Mouse (Mus musculus) 416B (cell line): ENCODE data around the gene Platr17.
"Not testable (repeated sequence)": the region's sequence is repeated elsewhere in the genome, so short reads cannot be mapped to it uniquely, and the experiment has no call there.

Experiments used
- DNase-seq: peaks from one replicate; pipeline ENCODE4 v3.0.0; 2011; ENCODE audit warnings: low read depth

Gene Platr17

DNA sequence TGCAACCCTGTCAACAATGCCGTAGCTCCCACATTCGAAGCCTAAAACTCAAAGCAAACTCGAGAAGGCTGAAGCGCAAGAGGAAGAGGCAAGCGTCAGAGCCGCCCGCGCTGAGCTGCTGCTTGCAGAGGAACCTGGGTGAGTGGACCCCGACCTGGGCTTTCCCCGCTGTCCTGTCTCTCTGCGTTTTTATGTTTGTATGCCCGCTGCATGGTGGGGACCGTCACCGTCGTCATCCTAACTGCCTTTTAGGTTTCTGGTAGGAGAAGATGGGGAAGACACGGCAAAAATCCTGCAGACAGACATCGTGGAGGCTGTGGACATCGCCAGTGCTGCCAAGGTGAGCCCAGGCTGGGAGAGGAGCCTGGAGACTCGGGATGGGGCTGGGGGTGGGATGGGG lies 36.4 kb downstream of the Platr17 start:
- DNase-seq, result no peak

DNA sequence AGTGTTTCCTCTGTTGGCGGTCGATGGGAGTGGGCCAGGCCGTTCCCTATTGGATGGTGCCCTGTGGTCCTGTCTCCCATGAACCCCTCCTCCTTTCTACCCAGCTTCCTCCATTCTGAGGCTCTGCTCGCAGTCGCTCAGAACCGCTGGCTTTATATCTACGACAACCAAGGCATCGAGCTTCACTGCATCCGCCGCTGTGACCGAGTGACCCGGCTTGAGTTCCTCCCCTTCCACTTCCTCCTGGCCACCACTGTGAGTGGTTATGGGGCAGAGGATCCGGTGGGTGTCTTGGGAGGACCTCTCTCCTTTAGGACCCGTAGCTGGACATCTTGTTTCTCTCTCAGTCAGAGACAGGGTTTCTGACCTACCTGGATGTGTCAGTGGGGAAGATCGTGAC lies 38.5 kb downstream of the Platr17 start:
- no peak for DNase-seq

GRCm38 (mm10) chr17:33947430-33948089 lies 42.6 kb downstream of the Platr17 start:
- DNase-seq, result peak; percentile 71

DNA sequence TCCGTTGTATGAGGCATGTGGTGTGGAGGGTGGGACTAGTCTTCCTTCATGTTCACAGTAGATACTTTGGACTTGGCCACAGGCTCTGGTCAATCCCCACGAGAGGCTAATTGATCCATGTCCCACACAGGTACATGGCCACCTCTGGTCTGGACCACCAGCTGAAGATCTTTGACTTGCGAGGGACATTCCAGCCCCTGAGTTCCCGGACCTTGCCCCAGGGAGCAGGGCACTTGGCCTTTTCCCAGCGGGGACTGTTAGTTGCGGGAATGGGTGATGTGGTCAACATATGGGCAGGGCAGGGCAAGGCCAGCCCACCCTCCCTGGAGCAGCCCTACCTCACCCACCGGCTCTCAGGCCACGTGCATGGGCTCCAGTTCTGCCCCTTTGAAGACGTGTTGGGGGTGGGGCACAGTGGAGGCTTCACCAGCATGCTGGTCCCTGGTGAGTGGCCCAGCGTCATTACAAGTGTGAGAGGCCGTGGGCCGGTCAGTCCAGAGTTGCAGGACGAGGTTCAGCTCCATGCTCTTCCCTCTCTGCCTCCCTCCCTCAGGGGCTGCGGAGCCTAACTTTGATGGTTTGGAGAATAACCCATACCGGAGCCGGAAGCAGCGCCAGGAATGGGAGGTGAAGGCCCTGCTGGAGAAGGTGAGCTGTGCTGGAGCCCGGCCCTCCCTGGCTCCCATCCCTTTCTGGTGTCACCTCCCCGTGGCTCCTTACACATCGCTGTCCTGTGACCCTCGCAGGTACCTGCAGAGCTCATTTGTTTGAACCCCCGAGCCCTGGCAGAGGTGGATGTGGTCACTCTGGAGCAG lies 43.4 kb downstream of the Platr17 start:
- DNase-seq, result no peak

DNA sequence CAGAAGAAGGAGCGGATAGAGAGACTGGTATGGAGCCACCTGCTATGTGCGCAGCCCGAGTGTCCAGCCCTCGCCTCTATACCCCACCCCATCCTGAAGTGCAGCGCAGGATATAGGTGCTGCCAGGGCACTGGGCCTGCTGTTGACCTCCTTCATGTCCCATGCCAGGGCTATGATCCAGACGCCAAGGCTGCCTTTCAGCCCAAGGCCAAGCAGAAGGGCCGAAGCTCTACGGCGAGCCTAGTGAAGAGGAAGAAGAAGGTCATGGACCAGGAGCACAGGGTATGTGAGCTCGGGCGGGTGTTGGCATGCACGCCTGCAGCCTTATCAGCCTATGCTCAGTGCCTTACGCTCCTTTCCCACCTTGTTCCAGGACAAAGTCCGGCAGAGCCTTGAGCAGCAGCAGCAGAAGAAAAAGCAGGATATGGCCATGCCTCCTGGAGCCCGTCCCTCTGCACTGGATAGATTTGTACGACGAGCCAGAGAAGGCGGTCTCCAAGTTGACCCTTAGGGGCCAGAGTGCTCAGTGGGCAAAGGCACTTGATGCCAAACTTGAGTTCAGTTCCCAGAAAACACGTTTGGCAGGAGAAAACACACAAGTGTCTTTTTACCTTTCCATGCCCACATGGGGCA lies 44.1 kb downstream of the Platr17 start:
- DNase-seq, result no peak

GRCm38 (mm10) chr17:33950131-33950625 lies 45.2 kb downstream of the Platr17 start:
- no peak for DNase-seq

DNA sequence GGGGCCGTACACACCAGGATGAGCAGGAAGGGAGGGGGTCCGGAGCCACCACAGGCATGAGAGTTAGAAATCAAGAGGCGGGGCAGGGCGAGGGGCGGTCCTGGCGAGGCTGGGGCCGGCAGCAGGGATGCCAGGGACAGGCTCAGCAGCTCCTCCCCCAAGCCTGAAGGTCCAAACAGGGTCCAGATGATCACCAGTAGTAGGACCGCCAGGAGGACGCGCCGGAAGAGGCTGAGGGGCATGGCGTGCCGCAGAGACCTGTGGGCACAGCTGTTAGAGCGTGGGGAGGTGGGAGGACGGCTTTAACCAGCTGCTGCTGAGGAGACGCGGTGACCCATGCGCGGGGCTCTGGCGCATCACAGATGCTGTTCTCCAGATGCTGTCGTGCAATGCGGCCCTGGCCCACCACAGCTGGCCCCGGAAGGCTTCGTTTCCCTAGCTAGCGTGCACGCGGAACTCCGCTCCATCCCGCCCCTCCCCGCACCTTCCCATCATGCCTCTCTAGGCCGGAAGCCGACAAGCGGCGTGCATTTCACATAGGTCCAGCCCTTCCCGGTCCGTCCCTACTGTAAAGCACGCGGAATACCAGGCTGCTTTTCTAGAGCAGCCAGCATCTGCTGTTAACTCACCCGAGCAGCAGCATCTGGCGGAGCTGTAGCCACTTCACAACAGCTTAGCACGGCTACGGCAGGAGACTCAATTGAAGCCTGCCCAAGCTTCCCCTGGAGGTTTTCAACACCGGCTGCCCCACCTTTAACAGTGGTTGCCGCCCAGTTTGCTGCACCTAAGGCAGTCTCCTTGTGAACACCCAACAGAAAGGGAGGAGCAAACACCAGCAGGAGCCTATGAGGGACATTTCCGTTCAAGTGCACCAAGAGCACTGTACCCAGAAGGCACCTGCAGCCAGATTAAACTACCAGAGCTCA lies 46.3 kb downstream of the Platr17 start, which contains the start of gene B3galt4:
B3galt4 (minus strand) TSS at position 468 of the 926 bp plus-strand sequence.
- peak; percentile 50 for DNase-seq

DNA sequence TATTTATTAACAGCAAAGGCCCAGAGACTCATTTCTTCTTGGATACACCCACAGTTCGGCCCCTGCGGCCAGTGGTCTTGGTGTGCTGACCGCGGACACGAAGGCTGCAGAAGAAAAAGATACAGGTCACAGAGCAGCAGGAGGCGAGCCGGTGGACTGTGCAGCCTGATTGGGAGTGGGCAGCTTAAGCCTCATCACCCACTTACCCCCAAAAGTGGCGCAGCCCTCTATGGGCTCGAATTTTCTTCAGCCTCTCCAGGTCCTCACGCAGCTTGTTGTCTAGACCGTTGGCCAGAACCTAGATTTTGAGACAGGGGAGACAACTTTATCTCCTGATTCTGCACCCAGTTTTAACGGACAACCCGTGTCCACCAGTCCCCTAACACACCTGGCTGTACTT lies 47.1 kb downstream of the Platr17 start:
- DNase-seq, result not testable (repeated sequence)

- DNase-seq, result no peak
These were observed 47.9 kb downstream of the Platr17 start for GRCm38 (mm10) chr17:33952879-33953278.

- no peak for DNase-seq
These were observed 48.4 kb downstream of the Platr17 start for GRCm38 (mm10) chr17:33953310-33953709.

DNA sequence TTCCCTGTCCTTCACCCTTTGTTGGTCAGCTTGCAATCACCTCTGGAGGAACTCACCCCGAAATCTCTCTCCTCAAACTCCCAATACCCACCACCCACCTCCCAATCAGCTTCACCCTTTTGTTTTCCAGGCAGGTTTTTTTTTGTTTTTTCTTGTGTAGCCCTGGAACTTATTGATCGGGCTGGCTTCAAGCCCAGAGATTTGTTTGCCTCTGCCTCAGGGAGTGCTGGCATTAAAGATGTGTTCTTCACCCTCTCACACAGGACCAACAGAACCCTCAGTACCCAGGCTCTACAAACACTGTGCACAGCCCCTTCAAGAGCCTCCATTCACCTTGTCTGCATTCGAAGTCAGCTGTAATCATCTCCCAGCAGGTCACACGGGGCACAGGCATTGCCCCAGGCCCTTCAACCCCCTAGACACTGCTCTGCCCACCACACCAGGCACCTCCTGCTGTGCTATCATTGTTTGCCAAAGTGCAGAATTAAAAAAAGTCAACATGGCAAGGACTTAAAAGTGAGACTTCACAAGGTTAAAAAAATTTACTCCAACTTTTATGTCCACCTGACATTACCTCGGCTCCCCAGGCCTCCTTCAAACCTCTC lies 49.1 kb downstream of the Platr17 start:
- no peak for DNase-seq

- DNase-seq, result no peak
These were observed 50.0 kb downstream of the Platr17 start for GRCm38 (mm10) chr17:33954646-33955554.

- peak; percentile 99 for DNase-seq
These were observed 50.8 kb downstream of the Platr17 start, which contains the start of the genes Vps52 and Rps18 for GRCm38 (mm10) chr17:33955555-33956214. Gene Vps52 (plus strand): TSS chr17:33955812. Gene Rps18 (minus strand): TSS chr17:33956001.
